Mouse (Mus musculus) Patski (cell line): Measurements from ENCODE around the gene Nfkbia. TPM values are rescaled to one million over a fixed set of nuclear protein-coding genes. Genes with fewer than 3 reads are reported as not detected.

Source experiments
- ATAC-seq: fragments of 100-300 bp; one replicate; pipeline ENCODE4 v1.8.0; 2021
- CTCF ChIA-PET: fragments of 350-600 bp; sonication (Branson Sonifier 250); formaldehyde crosslinking; loops from one replicate; lab custom pipeline; 2022; ENCODE audit warnings: inconsistent platforms; lab: Charles Lee
- POLR2A ChIA-PET: fragments of 350-600 bp; sonication (Branson Sonifier 250); formaldehyde crosslinking; loops from one replicate; lab custom pipeline; 2022; ENCODE audit warnings: antibody characterized with exemption, inconsistent platforms; lab: Charles Lee
- DNase-seq: peaks from one replicate; pipeline ENCODE4 v3.0.0-alpha.2; 2011; ENCODE audit warnings: low read depth, low spot score
- H3K27me3 ChIP-seq: fragments of 371-371 bp; one replicate; pipeline ENCODE4 v1.5.1; 2021
- CTCF ChIP-seq: fragments of 100-300 bp; IDR thresholded peaks from one replicate; pipeline ENCODE4 v1.5.1; 2021
- in situ Hi-C: fragments of 300-500 bp; cut with MboI; formaldehyde crosslinking; loops from 3 replicates; pipeline ENCODE4 v1.11.1; 2018; ENCODE audit warnings: low pct_unique_long_range_greater_than_20kb, mixed read lengths
- polyA plus RNA-seq: library from polyadenylated mRNA; unstranded; gene quantifications from one replicate; pipeline ENCODE4 v1.2.3, GENCODE M21; 2021

Nfkbia gene
- polyA plus RNA-seq, 1 experiment from 2014 or later, result 47.7 TPM

GRCm38 (mm10) chr12:55456893-55457292 lies 35.6 kb downstream of the Nfkbia start:
- H3K27me3 ChIP-seq, result no peaks in the 10 kb centered on the region
- TF ChIP-seq CTCF, result no peak
- ATAC-seq (no peak), DNase-seq (no peak)
- ChIA-PET POLR2A (interaction anchor here (0.7 kb wide), 1 partner anchor 703 kb away, joined by 3 read pairs; no protein-coding TSS in a partner anchor), CTCF (no interaction called here)
- in situ Hi-C loops, result no loop called here

- H3K27me3 ChIP-seq, result no peaks in the 10 kb centered on the region
- POLR2A ChIA-PET, result interaction anchor here (0.7 kb wide), 1 partner anchor 702 kb away, joined by 3 read pairs; no protein-coding TSS in a partner anchor
- in situ Hi-C loops, result no loop called here
- no peak for TF ChIP-seq CTCF
- ATAC-seq (no peak), DNase-seq (no peak)
- CTCF ChIA-PET, result no interaction called here
Measured at GRCm38 (mm10) chr12:55456136-55456535, 36.3 kb downstream of the Nfkbia start.

- in situ Hi-C loops, result no loop called here
- ChIA-PET CTCF (no interaction called here), POLR2A (interaction anchor here (1.5 kb wide), 1 partner anchor 9 kb away, joined by 4 read pairs; no protein-coding TSS in a partner anchor)
- no peak for ATAC-seq
- H3K27me3 ChIP-seq, result no peaks in the 10 kb centered on the region
- DNase-seq, result no peak
- TF ChIP-seq CTCF, result no peak
Measured at GRCm38 (mm10) chr12:55455206-55455605, 37.2 kb downstream of the Nfkbia start.

GRCm38 (mm10) chr12:55453924-55454323 lies 38.5 kb downstream of the Nfkbia start:
- in situ Hi-C loops, result no loop called here
- CTCF ChIA-PET, result no interaction called here
- DNase-seq (no peak), ATAC-seq (no peak)
- no peak for TF ChIP-seq CTCF
- H3K27me3 ChIP-seq, result no peaks in the 10 kb centered on the region
- POLR2A ChIA-PET, result no interaction called here

- in situ Hi-C loops, result no loop called here
- POLR2A ChIA-PET, result no interaction called here
Measured at GRCm38 (mm10) chr12:55452839-55453238, 39.6 kb downstream of the Nfkbia start.

GRCm38 (mm10) chr12:55450421-55450820 lies 42.0 kb downstream of the Nfkbia start:
- no peaks in the 10 kb centered on the region for H3K27me3 ChIP-seq
- TF ChIP-seq CTCF, result no peak
- ATAC-seq (no peak), DNase-seq (no peak)
- in situ Hi-C loops, result no loop called here
- ChIA-PET POLR2A (no interaction called here), CTCF (no interaction called here)

More at GRCm38 (mm10) chr12:55452839-55453238, 39.6 kb downstream of the Nfkbia start:
- H3K27me3 ChIP-seq, result no peaks in the 10 kb centered on the region
- CTCF ChIA-PET, result interaction anchor here (0.9 to 1.2 kb wide), 2 partner anchors 11 to 13 kb away, joined by 3 read pairs; no protein-coding TSS in a partner anchor
- no peak for DNase-seq
- ATAC-seq, result no peak
- no peak for TF ChIP-seq CTCF

GRCm38 (mm10) chr12:55449048-55449447 lies 43.4 kb downstream of the Nfkbia start:
- ATAC-seq, result no peak
- no peaks in the 10 kb centered on the region for H3K27me3 ChIP-seq
- POLR2A ChIA-PET, result no interaction called here
- DNase-seq, result no peak
- CTCF ChIA-PET, result no interaction called here
- TF ChIP-seq CTCF, result no peak
- in situ Hi-C loops, result no loop called here

- CTCF ChIA-PET, result no interaction called here
- in situ Hi-C loops, result no loop called here
- no peaks in the 10 kb centered on the region for H3K27me3 ChIP-seq
- POLR2A ChIA-PET, result no interaction called here
- no peak for TF ChIP-seq CTCF
- ATAC-seq, result no peak
- no peak for DNase-seq
Measured at GRCm38 (mm10) chr12:55448457-55448856, 44.0 kb downstream of the Nfkbia start.

GRCm38 (mm10) chr12:55447396-55447760 lies 45.1 kb downstream of the Nfkbia start:
- ChIA-PET CTCF (interaction anchor here (0.7 to 1.5 kb wide), 2 partner anchors 13 to 19 kb away, joined by 3 read pairs; no protein-coding TSS in a partner anchor), POLR2A (interaction anchor here (0.8 to 1.2 kb wide), 2 partner anchors 16 to 18 kb away, joined by 3 read pairs; no protein-coding TSS in a partner anchor)
- DNase-seq (no peak), ATAC-seq (no peak)
- in situ Hi-C loops, result no loop called here
- H3K27me3 ChIP-seq, result no peaks in the 10 kb centered on the region
- no peak for TF ChIP-seq CTCF

GRCm38 (mm10) chr12:55446746-55447395 lies 45.6 kb downstream of the Nfkbia start:
- CTCF ChIA-PET, result interaction anchor here (1.2 to 1.5 kb wide), 2 partner anchors 11 to 19 kb away, joined by 3 to 4 read pairs; no protein-coding TSS in a partner anchor
- H3K27me3 ChIP-seq, result no peaks in the 10 kb centered on the region
- POLR2A ChIA-PET, result interaction anchor here (0.8 to 1.5 kb wide), 4 partner anchors 8 to 48 kb away, joined by 3 to 4 read pairs (median 4); no protein-coding TSS in a partner anchor
- in situ Hi-C loops, result no loop called here
- no peak for DNase-seq
- ATAC-seq, result no peak
- no peak for TF ChIP-seq CTCF

GRCm38 (mm10) chr12:55446366-55446745 lies 46.1 kb downstream of the Nfkbia start:
- H3K27me3 ChIP-seq, result no peaks in the 10 kb centered on the region
- ChIA-PET CTCF (interaction anchor here (1.2 to 1.5 kb wide), 3 partner anchors 10 to 42 kb away, joined by 3 to 4 read pairs (median 3); no protein-coding TSS in a partner anchor), POLR2A (interaction anchor here (1.0 to 1.5 kb wide), 2 partner anchors 9 to 49 kb away, joined by 4 read pairs; no protein-coding TSS in a partner anchor)
- no peak for ATAC-seq
- in situ Hi-C loops, result no loop called here
- DNase-seq, result no peak
- no peak for TF ChIP-seq CTCF
